Mouse (Mus musculus) left cerebral cortex, adult 8-10 months (tissue): ENCODE measurements around the gene Pias1. TPM values are rescaled to one million over a fixed set of nuclear protein-coding genes. Genes with fewer than 3 reads are reported as not detected.
A peak's percentile ranks its signal among the peaks of the same experiment; 100 is the strongest.

Experiments
- DNase-seq, 2 experiments: peaks; one replicate each; pipeline ENCODE4 v3.0.0; 2022; ENCODE audit warnings: low spot score in 2 of 2
- total RNA-seq, 4 experiments: library from RNA; stranded (reverse); gene quantifications; 2 replicates each; pipeline ENCODE4 v1.2.4; 2022

Pias1 gene
- 10 to 100 TPM; 61.7 to 74.7 (median 64.9) TPM for total RNA-seq

- DNase-seq = no peak
Observed at GRCm38 (mm10) chr9:62987824-62988223, at the start of gene Pias1. Gene Pias1, minus strand, starts transcription at chr9:62987924.

DNA sequence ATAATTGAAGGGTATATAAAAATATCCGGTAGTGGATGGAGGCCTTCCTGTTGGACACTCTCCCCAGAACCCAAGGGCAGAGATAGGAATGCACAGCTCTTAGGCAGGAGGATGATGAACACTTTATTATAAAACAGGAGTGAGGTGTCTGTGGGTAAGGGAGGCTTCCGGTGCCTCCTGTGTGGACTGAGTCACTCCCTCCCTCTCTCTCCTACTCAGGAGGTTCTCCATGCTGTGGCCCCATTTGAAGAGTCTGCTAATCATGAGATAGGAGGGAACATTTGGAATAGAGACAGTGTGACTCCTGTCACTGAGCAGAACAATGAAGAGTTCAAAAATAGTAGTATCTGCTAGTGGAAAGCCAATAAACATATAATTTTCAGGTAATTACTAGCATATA lies 47.7 kb upstream of the Pias1 start:
- DNase-seq = no peak

DNA sequence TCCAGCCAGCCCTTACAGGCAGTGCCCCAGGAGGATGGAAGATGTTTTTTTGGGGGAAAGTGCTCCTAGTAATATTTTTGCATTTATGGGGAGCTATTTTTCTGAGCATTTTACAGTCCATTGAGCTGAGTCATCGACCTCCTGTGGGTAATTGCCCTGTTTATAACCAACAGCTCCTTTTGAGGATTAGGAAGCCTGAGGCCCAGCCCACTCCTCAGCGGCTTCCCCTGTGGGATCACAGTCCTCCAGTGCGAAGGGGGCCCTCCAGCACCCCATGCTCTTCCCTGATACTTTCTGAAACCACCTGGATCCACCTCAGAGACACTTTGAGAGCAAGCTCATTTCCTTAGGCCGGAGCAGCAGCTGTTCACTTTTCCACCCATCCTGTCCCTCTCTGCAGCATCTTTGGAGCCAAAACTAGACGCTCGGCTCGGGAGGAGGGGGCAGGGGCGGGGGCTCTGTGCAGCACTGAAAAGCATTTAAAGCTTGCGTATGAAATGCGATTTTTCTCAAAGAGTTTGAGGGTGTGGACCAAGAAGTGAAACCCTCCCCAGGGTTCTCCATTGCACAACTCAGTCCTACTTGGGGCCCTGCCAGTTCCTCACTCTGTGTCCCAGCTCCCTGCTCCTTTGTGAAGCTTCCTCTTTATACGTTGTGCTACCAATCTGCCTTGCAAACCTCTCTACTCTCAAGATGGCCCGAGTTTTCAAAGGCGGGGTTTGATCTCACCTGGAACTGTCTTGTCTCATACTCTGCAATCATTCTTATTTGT lies 43.5 kb upstream of the Pias1 start:
- no peak for DNase-seq

DNA sequence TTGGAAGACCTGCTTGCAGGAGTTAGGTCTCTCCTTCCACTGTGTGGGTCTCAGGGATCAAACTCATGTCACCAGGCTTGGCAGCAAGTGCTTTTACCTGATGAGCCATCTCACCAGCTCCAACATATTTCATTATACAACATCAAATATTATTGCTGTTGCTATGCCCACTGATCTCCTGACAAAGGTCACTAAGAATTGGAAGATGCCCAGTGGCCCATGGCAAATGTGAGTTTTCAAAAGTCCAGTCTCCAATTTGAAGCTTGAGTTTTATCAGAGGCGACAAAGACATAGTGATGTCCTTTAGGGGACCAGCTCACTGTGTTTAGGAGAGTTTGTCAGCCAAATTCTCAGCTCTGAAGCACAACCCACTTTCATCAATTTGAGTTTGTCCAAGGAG lies 34.8 kb upstream of the Pias1 start:
- no peak for DNase-seq

DNA sequence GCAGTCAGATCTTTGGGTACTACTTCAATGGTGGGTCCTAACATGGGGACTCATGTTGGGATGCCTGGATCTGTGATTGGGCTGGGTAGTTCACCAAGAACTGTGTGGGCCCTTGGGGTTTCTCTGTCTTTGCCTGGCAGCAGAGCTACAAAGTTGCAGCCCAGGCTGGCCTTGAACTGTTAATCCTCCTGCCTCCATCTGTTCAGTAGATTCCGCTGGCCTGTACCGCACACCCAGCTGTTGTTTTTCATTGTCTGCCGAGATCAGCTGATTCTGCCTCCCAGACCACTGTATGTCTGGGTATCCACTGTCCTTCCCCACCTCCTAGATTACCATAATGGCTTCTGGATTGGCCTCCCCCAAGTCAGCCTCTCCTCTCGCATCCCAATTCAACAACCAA lies 19.6 kb upstream of the Pias1 start:
- DNase-seq = no peak

- no peak for DNase-seq
Observed at GRCm38 (mm10) chr9:63006081-63006820, 18.5 kb upstream of the Pias1 start.

GRCm38 (mm10) chr9:62998561-62998960 lies 10.8 kb upstream of the Pias1 start:
- DNase-seq = no peak

DNA sequence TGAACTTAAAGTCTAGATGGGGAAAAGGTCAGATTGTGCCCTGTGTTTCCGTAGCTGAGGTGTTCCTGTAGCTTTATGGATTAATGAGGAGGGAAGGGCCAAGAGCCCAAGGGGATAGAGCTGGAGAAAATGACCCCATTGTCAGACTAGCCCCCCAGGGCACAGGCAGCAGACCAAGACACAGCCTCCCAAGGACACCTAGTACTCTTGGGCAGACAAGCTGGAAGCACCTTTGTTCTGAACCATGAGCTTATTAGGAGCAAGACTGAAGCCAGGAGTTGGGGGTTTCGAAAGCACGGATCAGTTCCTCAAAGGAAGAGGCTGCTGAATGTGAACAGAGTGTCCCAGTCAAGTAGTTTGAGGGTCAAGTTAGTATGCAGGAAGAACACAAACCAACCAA lies 9.9 kb upstream of the Pias1 start:
- no peak for DNase-seq

DNA sequence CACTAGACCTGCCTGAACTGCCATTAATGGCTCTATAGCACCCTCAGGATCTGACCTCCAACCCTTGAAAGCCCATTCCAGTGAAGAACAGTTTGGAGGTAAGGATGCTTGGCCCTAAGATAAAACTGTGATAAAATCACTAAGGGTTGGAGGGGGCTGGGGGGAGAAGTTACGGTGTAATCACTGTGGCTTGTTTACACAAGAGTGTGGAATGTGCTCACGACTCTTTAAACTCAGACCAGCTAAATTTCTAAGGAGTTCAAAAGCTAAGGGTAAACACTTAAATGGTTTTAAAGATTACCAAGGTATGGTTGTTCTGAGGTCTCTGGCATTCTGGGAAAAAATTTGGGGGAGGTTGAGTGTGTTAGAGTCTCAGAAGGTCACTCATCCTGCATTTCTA lies 7.5 kb upstream of the Pias1 start:
- DNase-seq = no peak

DNA sequence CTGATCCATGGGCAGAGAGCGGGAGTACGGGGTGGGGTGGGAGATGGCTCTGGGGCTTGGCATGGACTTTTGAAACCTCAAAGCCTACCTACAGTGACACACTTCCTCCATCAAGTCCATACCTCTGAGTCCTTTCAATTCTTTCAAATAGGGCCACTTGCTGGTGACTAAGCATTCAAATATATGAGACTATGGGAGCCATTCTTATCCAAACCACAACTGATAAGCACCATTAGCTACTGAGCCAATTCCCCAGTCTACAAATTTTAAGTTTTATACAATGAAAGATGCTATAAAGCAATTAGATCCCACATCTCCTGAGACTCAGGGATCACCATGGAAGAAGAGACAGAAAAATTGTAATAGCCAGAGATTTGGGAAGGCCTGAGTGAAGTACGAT lies 2.4 kb upstream of the Pias1 start:
- DNase-seq = no peak

- peak; percentile 84 to 95 for DNase-seq
Observed at GRCm38 (mm10) chr9:62980777-62981202, 6.9 kb downstream of the Pias1 start.

GRCm38 (mm10) chr9:62980162-62980776 lies 7.5 kb downstream of the Pias1 start:
- no peak for DNase-seq

DNA sequence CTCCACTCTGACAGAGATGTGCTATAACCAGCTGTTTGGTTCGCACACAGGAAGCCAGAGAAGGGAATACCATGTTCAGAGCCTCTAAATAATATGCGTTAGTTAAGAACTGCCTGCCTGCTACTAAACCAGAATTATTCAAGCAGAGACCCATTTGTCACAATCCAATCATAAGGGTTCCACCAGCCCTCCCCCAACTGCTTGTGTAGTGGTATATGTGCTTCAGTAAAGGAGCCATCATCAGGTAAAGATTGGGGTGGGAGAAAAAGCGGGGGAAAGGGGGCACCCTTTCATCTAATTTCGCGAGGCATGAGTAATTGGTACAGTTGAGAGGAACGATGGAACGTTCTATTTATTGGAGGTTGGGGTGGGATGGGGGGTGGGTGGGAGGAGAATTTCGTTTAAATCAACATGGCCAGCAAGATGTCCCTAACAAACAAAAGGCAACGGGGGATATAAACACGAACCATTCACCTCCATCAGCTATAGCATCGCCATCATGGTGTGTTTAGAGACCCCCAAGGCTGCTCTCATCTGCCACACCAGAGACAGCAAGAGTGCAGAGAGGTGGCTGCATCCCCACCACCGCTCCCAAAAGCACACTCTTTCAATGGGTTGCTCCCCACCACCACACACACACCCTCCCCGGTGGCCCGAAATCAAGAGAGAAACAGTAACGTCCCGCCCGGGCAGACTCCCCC lies 8.1 kb downstream of the Pias1 start:
- DNase-seq = peak in 1 of 2 experiments; percentile 21

DNA sequence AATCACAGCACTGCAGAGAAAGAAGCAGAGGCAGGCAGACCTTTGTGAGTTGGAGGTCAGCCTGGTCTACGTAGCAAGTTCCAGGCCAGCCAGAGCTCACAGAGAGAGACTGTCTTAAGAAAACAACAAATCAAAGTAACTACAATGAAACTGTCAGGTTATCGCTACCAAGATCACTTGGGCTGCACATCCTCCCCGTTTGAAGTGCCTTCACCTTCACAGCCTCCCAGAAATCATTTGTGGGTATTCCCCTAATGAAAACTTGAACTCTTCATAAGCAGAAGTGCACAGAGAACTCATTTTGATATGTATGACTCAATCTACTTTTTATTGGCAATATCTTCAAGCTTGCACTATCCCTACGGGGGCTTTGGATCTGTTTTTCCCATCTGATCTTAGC lies 10.6 kb downstream of the Pias1 start:
- DNase-seq = no peak

DNA sequence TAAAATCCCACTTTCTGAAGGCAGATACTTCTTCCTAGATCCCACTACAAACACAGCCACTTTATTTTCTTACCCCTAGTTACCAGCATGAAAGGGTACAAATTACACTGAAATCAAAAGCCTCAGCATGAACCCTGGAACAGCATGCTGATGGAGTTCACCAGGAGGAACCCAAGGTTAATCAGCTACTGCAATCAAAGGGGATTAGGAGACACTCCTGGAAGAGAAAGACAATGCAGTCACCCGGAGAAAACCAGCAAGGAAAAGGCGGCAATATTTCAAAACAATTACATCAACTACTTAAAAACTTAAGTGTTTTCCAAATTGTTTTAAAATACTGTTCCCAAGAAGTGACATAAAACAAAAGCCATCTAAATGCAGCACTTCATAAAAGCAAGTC lies 11.9 kb downstream of the Pias1 start:
- DNase-seq = no peak

DNA sequence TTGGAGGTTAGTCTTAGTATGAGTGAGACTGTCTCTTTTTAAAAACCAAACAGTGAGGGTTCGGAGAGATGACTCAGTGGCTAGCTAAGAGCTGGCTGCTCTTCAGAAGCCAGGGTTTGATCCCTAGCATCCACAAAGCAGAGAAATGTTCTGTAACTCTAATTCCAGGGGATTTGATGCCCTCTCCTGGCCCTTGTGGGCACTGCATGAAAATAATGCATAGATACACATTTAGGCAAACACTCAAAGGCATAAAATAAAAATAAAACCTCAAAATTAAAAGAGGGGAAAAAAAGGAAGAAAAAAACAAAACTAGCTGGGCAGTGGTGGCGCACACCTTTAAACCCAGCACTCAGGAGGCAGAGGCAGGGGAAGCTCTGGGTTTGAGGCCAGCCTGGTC lies 13.3 kb downstream of the Pias1 start:
- no peak for DNase-seq

DNA sequence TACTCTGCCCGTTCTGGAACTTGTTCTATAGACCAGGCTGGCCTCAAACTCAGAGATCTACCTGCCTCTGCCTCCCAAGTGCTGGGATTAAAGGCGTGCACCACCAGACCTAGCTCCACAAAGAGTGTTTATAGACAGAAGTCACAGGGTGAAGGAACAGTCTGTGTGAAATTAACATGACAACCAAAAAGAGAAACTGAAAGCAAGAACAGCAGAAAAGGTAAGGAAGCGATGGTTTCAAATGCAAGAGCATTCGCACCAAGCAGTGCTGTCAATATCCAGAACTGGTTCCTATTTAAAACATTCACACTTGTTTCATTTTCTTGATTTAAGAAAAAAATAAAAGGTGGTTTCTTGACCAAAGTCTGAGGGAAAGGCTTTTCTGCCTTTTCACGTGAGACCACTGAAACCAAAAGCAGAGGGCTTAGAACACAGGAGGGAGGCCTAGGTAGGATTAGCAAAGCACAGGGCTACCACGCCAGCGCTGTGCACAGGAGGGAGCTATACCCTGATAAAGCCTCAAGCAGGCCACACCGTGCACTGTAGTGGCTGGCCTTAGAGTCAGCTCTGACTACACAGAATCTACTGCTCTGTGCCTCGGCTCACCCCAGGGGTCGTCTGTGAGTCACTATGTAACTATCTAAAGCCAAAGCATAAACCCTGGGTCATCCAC lies 15.5 kb downstream of the Pias1 start:
- DNase-seq = no peak

GRCm38 (mm10) chr9:62970345-62970744 lies 17.4 kb downstream of the Pias1 start:
- no peak for DNase-seq

DNA sequence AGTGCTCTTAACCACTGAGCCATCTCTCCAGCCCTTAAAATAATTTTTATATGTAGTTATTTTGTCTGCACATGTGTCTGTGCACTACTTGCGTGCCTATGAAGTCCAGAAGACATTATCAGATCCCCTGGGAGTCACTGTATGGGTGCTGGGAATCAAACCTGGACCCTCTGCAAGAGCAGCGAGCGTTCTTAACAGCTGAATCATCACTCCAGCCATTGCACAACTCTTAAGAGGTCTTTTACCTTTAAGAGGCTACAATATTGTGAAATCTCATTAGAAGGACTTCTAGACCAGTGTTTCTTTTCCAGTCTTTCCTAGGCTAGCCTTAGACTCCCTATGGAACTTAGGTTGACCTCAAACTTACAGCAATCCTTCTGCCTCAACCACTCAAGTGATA lies 21.7 kb downstream of the Pias1 start:
- no peak for DNase-seq

DNA sequence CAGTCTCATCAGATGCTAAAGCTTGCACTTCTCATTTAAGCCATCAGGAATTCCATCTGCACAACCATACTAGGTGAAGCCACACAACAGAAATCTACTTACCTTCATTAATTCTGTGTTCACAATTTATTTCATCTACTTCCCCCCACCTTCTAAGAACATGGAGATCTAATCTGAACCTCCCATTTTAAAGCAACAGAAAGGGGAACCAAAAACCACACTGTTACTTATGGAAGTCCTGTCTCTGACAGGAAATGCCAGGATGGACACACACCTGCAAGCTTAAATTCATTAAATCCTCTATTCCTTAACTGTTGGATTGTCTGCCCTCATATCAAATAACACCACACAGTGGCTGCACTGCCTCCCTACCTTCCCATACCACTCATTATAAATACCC lies 35.0 kb downstream of the Pias1 start:
- no peak for DNase-seq

DNA sequence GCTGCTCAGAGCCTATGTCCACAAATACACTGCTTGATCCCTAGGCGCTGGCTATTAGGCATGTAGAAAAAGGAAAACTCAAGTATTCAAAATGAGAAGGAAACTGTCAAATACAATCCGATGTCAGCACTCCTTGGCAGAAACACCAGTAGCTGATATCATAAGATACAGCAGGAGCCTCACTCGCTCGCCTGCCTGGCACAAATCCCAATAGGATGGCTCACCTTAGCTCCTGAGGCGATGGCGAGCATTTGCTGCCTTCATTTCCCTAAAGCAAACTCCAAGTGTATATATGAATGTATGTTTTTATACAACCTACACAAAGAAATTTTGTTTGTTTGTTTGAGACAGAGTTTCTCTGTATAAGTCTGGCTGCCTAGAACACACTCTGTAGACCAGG lies 42.4 kb downstream of the Pias1 start:
- no peak for DNase-seq
